Mouse (Mus musculus): Measurements from ENCODE around the gene Lrp8.

Gene Lrp8

DNA sequence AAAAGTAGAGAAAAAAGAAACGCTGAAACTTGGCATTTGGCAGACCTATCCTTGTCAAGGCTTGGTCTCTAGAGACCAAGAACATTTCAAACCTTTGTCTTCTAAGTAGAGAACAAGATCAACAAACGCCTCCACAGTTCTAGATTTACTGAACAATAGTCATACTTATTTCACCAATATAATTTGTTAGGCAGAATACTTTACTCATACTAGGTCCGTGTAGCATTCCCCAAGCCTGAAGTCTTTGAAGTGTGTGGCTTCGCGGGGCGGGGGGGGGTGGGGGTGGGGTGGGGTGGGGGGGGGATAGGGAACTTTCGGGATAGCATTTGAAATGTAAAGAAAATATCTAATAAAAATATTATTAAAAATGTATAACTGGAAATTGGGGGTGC lies 121.7 kb downstream of the Lrp8 start:
- no peak for DNase-seq

Measured in right cerebral cortex, postnatal 4 days (tissue).